Mouse (Mus musculus): ENCODE data around the gene Mecp2. TPM values are rescaled to one million over a fixed set of nuclear protein-coding genes. Genes with fewer than 3 reads are reported as not detected.
A peak's percentile ranks its signal among the peaks of the same experiment; 100 is the strongest.

Mecp2 gene
- polyA plus RNA-seq, 1 experiment from 2014 or later, result 15.8 TPM

DNA sequence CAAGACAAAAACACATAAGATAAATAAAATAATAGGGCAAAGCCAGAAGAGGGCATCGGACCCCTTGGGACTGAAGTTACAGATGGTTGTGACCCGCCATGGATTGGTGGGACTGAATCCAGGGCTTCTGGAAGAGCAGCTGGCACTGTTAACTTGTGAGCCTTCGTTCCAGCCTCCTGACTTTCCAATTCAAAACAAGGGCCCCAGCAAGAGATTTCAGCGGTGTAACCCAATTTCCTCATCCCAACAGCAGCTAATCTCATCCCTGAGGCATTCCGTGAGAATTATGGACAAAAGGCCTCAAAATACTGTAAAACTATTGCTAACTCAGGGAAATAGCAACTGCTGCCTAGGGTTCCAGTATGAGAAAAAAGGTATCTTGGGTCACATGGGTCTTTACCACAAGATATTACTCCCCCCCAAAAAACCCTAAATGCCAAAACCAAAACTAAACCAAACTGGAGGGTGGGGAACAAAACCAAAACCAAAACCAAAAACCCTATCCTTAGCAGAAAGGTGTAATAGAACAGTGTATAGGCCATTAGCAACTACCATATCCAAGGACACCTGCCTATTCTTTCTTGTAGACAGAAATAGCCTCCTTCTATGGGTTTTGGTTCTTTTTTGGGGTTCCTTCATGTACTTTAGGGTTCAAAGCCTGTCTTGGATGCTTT is 97.3 kb downstream of the Mecp2 start:
- Histone ChIP-seq H3K4me1 (replicated peaks; ENCODE audit: control insufficient read depth, insufficient read depth, low read length) (no peaks in the 10 kb centered on the region), H3K4me3 (ENCODE audit: low read depth, low read length) (no peak overlapping the region), H3K9ac (ENCODE audit: low read depth, low read length) (no peak overlapping the region), H3K4me2 (replicated peaks; ENCODE audit: low read depth, low read length) (no peak overlapping the region), H3K36me3 (ENCODE audit: control insufficient read depth, insufficient read depth, low read length) (no peaks in the 10 kb centered on the region), H3K27ac (ENCODE audit: low read depth, low read length) (no peak overlapping the region), H3K27me3 (ENCODE audit: control insufficient read depth, insufficient read depth, low read length) (no peaks in the 10 kb centered on the region), H3K9me3 (ENCODE audit: control insufficient read depth, low read length) (no peaks in the 10 kb centered on the region)
- DNase-seq (ENCODE audit: low spot score) (no peak), ATAC-seq (ENCODE audit: low FRiP score) (no peak)
- 84% methylated on average over 5 of the region's 5 CpGs for WGBS

DNA sequence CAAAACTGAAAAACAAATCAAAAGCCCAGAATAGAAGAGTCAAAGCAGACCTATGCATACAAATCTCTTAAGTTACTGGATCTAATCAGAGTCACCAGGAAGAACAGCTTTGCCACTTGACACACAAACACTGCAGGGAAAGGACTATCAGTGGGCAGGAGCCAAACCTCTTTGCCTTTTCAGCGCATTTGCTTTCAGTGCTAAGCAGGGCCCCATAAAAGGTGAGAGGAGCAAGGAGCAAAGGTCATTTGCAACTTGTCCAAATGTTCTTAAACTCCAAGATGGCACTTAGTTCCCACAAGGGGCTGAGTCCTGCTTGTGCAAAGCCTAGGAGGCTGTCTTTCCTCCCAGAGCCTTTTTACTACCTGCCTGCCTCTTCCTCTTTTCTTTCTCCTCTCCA is 105.2 kb downstream of the Mecp2 start:
- H3K4me3 ChIP-seq (ENCODE audit: low read depth, low read length), result no peak overlapping the region
- H3K27ac ChIP-seq (ENCODE audit: low read depth, low read length), result no peak overlapping the region
- H3K9ac ChIP-seq (ENCODE audit: low read depth, low read length), result no peak overlapping the region
- H3K9me3 ChIP-seq (ENCODE audit: control insufficient read depth, low read length), result no peaks in the 10 kb centered on the region
- ATAC-seq (ENCODE audit: low FRiP score) (no peak), DNase-seq (ENCODE audit: low spot score) (no peak)
- 78% methylated on average over 1 of the region's 1 CpGs for whole genome bisulfite sequencing
- no peaks in the 10 kb centered on the region for H3K27me3 ChIP-seq (ENCODE audit: control insufficient read depth, insufficient read depth, low read length)
- H3K4me2 ChIP-seq (replicated peaks; ENCODE audit: low read depth, low read length), result no peak overlapping the region
- H3K36me3 ChIP-seq (ENCODE audit: control insufficient read depth, insufficient read depth, low read length), result no peaks in the 10 kb centered on the region
- no peaks in the 10 kb centered on the region for H3K4me1 ChIP-seq (replicated peaks; ENCODE audit: control insufficient read depth, insufficient read depth, low read length)

DNA sequence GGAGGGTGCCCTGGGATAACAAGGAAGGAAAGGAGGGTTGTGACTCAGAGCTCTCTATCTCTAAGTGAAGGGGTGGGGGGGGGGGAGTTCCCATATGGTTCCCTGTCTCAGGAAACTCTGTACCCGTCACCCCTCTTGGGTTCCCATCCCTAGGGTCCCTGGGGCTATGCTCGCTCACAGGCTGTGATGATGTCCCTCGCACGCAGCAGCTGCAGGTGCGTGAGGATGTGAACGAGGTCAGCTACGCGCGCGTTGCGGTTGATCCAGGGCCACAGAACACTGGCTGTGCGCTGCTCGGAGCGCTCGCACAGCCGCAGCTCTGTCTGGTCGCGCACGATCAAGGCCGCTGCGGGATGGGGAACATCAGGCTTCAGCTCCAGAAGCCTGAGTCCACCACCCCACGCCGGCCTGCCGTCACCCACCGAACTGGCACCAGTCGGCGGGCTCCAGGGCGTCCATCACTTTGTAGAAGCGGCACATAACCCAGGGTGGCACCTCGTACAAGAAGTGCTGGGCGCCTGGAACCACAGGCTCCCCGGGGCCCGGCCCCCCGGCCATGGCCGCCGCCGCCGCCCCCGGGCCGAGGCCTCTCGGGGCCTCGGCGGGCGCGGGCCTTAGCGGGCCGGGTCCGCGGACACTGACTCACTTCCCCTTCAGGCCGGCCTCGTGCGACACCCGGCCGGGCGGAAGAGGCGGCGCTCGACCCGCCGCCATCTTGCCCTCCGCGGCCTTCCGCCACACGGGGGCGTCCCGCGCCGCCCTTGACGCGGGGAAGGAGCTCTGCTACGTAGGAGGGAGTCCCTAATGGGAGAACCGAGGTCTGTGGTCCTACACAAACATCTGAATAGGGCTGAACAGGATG is 111.7 kb downstream of the Mecp2 start, which contains the start of gene Irak1:
TSS of gene Irak1 (minus strand) at position 731 of the 862 bp plus-strand sequence.
- Histone ChIP-seq H3K9ac (ENCODE audit: low read depth, low read length) (peak within 1 kb of the TSS; percentile 86), H3K36me3 (ENCODE audit: control insufficient read depth, insufficient read depth, low read length) (no peaks in the 10 kb centered on the region), H3K4me2 (replicated peaks; ENCODE audit: low read depth, low read length) (peak within 1 kb of the TSS; percentile 51), H3K27ac (ENCODE audit: low read depth, low read length) (peak within 1 kb of the TSS; percentile 80), H3K27me3 (ENCODE audit: control insufficient read depth, insufficient read depth, low read length) (no peaks in the 10 kb centered on the region), H3K9me3 (ENCODE audit: control insufficient read depth, low read length) (no peaks in the 10 kb centered on the region), H3K4me1 (replicated peaks; ENCODE audit: control insufficient read depth, insufficient read depth, low read length) (no peaks in the 10 kb centered on the region; the same call in 1 of the 2 replicates), H3K4me3 (ENCODE audit: low read depth, low read length) (peak within 1 kb of the TSS; percentile 52)
- DNase-seq (ENCODE audit: low spot score) (peak; percentile 82), ATAC-seq (ENCODE audit: low FRiP score) (peak; percentile 93)
- WGBS, result 13% methylated on average over 36 of the region's 72 CpGs

DNA sequence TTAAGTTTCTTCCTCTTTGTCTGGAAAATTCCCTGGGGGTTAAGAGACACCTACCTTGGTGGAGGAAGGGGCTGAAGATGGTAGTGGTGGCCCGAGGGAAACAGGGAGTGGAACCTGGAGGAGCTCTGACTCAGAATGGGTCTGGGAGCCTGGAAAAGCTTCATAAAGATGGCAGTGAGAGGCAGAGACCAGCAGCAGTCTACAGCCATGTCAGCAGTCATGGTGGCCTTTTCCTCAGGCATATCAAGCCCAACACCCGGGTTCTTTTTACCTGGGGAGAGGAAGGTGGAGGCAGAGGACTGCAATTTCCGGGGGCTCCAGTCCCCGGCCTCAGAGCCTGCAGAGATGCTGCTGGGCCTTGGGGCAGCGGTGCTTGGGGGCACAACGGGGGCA is 112.4 kb downstream of the Mecp2 start:
- no peaks in the 10 kb centered on the region; the same call in 1 of the 2 replicates for H3K4me1 ChIP-seq (replicated peaks; ENCODE audit: control insufficient read depth, insufficient read depth, low read length)
- H3K4me3 ChIP-seq (ENCODE audit: low read depth, low read length), result peak overlapping the region; percentile 52
- 37% methylated on average over 4 of the region's 6 CpGs for WGBS
- no peak for DNase-seq (ENCODE audit: low spot score)
- H3K27me3 ChIP-seq (ENCODE audit: control insufficient read depth, insufficient read depth, low read length), result no peaks in the 10 kb centered on the region
- H3K4me2 ChIP-seq (replicated peaks; ENCODE audit: low read depth, low read length), result peak overlapping the region; percentile 51
- H3K9me3 ChIP-seq (ENCODE audit: control insufficient read depth, low read length), result no peaks in the 10 kb centered on the region
- ATAC-seq (ENCODE audit: low FRiP score), result no peak
- H3K9ac ChIP-seq (ENCODE audit: low read depth, low read length), result peak overlapping the region; percentile 86
- no peak overlapping the region for H3K27ac ChIP-seq (ENCODE audit: low read depth, low read length)
- H3K36me3 ChIP-seq (ENCODE audit: control insufficient read depth, insufficient read depth, low read length), result no peaks in the 10 kb centered on the region

DNA sequence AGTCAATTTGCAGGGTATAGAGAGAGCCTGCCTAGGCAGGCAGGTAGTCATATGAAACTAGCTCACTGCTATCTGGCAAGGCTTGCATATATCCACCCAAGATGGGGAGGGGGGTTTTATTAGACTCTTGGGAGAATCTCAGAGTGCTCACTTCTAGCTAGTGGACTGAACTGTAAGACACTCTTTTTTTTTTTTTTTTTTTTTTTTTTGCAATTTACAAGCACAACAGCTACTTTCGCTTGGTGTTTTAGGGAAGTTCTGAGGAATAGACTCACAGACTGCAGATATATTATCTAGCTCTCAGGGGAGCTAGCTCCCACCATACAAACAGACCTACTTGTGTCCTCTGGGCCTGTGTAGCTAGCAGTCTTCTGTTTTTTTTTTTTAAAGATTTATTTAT is 120.6 kb downstream of the Mecp2 start:
- ATAC-seq (ENCODE audit: low FRiP score), result no peak
- Histone ChIP-seq H3K27me3 (ENCODE audit: control insufficient read depth, insufficient read depth, low read length) (no peaks in the 10 kb centered on the region), H3K4me1 (replicated peaks; ENCODE audit: control insufficient read depth, insufficient read depth, low read length) (no peaks in the 10 kb centered on the region), H3K4me3 (ENCODE audit: low read depth, low read length) (no peak overlapping the region), H3K36me3 (ENCODE audit: control insufficient read depth, insufficient read depth, low read length) (no peaks in the 10 kb centered on the region), H3K4me2 (replicated peaks; ENCODE audit: low read depth, low read length) (no peak overlapping the region), H3K9ac (ENCODE audit: low read depth, low read length) (no peak overlapping the region), H3K27ac (ENCODE audit: low read depth, low read length) (no peak overlapping the region), H3K9me3 (ENCODE audit: control insufficient read depth, low read length) (no peaks in the 10 kb centered on the region)
- 100% methylated on average over 1 of the region's 1 CpGs for WGBS
- DNase-seq (ENCODE audit: low spot score), result no peak

DNA sequence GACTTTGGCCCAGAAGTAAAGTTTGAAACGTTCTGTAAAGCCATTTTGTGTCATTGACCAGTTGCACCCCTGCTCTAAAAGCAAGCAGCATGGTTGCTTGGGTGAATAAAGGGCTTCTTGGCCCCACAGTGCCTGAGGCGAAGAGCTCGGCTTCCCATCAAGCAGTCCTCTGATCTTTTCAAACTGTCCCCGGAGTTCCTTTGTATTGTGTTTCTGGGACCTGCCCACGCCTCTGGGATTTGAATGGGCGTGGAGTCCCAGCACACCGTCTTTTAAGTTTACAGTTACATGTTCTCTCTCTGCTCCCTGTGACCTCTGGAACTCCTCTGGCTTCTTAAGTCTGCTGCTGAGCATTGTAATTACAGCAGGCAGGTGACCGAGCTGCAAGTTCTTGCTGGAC is 127.1 kb downstream of the Mecp2 start:
- no peaks in the 10 kb centered on the region for H3K36me3 ChIP-seq (ENCODE audit: control insufficient read depth, insufficient read depth, low read length)
- 26% methylated on average over 8 of the region's 8 CpGs for WGBS
- no peaks in the 10 kb centered on the region for H3K27me3 ChIP-seq (ENCODE audit: control insufficient read depth, insufficient read depth, low read length)
- H3K9me3 ChIP-seq (ENCODE audit: control insufficient read depth, low read length), result no peaks in the 10 kb centered on the region
- no peak for ATAC-seq (ENCODE audit: low FRiP score)
- H3K27ac ChIP-seq (ENCODE audit: low read depth, low read length), result no peak overlapping the region
- H3K4me2 ChIP-seq (replicated peaks; ENCODE audit: low read depth, low read length), result no peak overlapping the region
- no peaks in the 10 kb centered on the region for H3K4me1 ChIP-seq (replicated peaks; ENCODE audit: control insufficient read depth, insufficient read depth, low read length)
- DNase-seq (ENCODE audit: low spot score), result no peak
- no peak overlapping the region for H3K4me3 ChIP-seq (ENCODE audit: low read depth, low read length)
- H3K9ac ChIP-seq (ENCODE audit: low read depth, low read length), result no peak overlapping the region

DNA sequence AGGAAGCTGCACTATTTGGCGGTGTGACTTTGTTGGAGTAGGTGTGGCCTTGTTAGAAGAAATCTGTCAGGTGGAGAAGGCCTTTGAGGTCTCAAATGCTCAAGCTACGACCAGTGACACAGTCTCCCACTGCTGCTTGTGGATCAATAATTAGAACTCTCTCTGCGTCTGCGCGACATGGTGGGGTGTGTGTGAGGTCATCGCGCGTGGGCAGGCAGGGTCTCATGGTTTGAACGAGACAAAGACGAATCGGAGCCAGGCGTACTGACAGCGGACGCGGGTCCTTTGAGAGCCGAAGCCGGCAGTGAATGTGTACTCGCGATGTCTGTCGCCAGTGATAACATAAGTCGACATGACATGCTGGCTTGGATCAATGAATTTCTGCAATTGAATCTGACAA is 128.8 kb downstream of the Mecp2 start:
- Histone ChIP-seq H3K27ac (ENCODE audit: low read depth, low read length) (no peak overlapping the region), H3K4me1 (replicated peaks; ENCODE audit: control insufficient read depth, insufficient read depth, low read length) (no peaks in the 10 kb centered on the region), H3K36me3 (ENCODE audit: control insufficient read depth, insufficient read depth, low read length) (no peaks in the 10 kb centered on the region), H3K27me3 (ENCODE audit: control insufficient read depth, insufficient read depth, low read length) (no peaks in the 10 kb centered on the region), H3K9me3 (ENCODE audit: control insufficient read depth, low read length) (no peaks in the 10 kb centered on the region), H3K4me3 (ENCODE audit: low read depth, low read length) (no peak overlapping the region), H3K9ac (ENCODE audit: low read depth, low read length) (no peak overlapping the region), H3K4me2 (replicated peaks; ENCODE audit: low read depth, low read length) (no peak overlapping the region)
- no peak for DNase-seq (ENCODE audit: low spot score)
- 75% methylated on average over 21 of the region's 21 CpGs for WGBS
- ATAC-seq (ENCODE audit: low FRiP score), result no peak

DNA sequence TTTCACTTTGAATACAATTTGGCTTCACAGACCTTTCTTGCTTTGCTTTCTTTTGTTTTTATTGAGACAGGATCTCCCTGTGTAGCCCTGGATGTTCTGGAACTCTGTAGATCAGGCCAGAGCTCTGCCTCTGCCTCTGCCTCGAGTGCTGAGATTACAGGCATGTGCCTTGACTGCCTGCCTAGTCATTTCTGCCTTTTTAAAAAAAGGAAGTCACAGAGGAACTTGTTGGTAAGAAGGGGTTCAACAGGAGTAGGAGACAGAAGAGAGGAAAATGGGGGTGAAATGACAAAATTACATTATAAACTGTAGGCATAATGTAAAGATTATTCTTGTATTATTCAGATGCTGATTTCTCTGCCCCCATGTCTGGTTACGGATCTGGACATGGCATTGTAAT is 131.5 kb downstream of the Mecp2 start:
- 62% methylated on average over 2 of the region's 2 CpGs for WGBS
- Histone ChIP-seq H3K4me3 (ENCODE audit: low read depth, low read length) (no peak overlapping the region), H3K27me3 (ENCODE audit: control insufficient read depth, insufficient read depth, low read length) (no peaks in the 10 kb centered on the region), H3K36me3 (ENCODE audit: control insufficient read depth, insufficient read depth, low read length) (no peaks in the 10 kb centered on the region), H3K4me1 (replicated peaks; ENCODE audit: control insufficient read depth, insufficient read depth, low read length) (no peaks in the 10 kb centered on the region), H3K9me3 (ENCODE audit: control insufficient read depth, low read length) (no peaks in the 10 kb centered on the region), H3K4me2 (replicated peaks; ENCODE audit: low read depth, low read length) (no peak overlapping the region), H3K27ac (ENCODE audit: low read depth, low read length) (no peak overlapping the region), H3K9ac (ENCODE audit: low read depth, low read length) (no peak overlapping the region)
- ATAC-seq (ENCODE audit: low FRiP score) (no peak), DNase-seq (ENCODE audit: low spot score) (no peak)

DNA sequence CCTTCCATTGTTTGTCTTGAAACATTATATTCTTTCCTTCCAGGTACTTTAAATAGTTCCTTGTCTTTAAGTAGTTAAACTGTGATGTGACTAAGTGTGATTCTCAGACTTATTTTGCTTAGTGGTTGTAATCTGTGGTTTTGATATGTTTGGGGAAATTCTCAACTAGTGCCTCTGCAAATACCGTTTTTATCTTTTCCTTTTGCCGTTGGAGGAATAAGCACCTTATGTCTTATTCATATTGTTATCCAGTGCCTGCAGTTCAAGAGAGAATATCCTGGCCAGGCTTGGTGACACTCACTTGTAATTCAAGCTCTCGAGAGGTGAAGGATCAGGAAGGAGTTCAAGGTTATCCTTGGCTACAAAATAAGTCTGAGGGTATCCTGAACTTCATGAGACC is 134.1 kb downstream of the Mecp2 start:
- ATAC-seq (ENCODE audit: low FRiP score) (no peak), DNase-seq (ENCODE audit: low spot score) (no peak)
- H3K36me3 ChIP-seq (ENCODE audit: control insufficient read depth, insufficient read depth, low read length), result no peaks in the 10 kb centered on the region
- no peak overlapping the region for H3K27ac ChIP-seq (ENCODE audit: low read depth, low read length)
- no peak overlapping the region for H3K4me2 ChIP-seq (replicated peaks; ENCODE audit: low read depth, low read length)
- WGBS, result 80% methylated on average over 3 of the region's 3 CpGs
- no peaks in the 10 kb centered on the region for H3K9me3 ChIP-seq (ENCODE audit: control insufficient read depth, low read length)
- H3K9ac ChIP-seq (ENCODE audit: low read depth, low read length), result no peak overlapping the region
- no peaks in the 10 kb centered on the region for H3K27me3 ChIP-seq (ENCODE audit: control insufficient read depth, insufficient read depth, low read length)
- H3K4me1 ChIP-seq (replicated peaks; ENCODE audit: control insufficient read depth, insufficient read depth, low read length), result no peaks in the 10 kb centered on the region
- H3K4me3 ChIP-seq (ENCODE audit: low read depth, low read length), result no peak overlapping the region

Measured in hindbrain, embryonic 11.5 days (tissue).